Mouse (Mus musculus): ENCODE data around the gene Corin. TPM values are rescaled to one million over a fixed set of nuclear protein-coding genes. Genes with fewer than 3 reads are reported as not detected.

The Corin gene
- polyA plus RNA-seq, 1 experiment from 2014 or later: 0.06 TPM

- Histone ChIP-seq H3K4me1 (no peaks in the 10 kb centered on the region), H3K9ac (no peak overlapping the region), H3K4me3 (no peak overlapping the region), H3K4me2 (no peak overlapping the region), H3K27me3 (no peaks in the 10 kb centered on the region), H3K36me3 (ENCODE audit: poor library complexity, severe bottlenecking) (no peaks in the 10 kb centered on the region), H3K9me3 (replicated peaks) (no peaks in the 10 kb centered on the region), H3K27ac (no peak overlapping the region)
- 34% methylated on average over 2 of the region's 2 CpGs for WGBS
- ATAC-seq: no peak
Measured at GRCm38 (mm10) chr5:72282907-72283306, 221.4 kb downstream of the Corin start.

GRCm38 (mm10) chr5:72269652-72270051 is 234.6 kb downstream of the Corin start:
- Histone ChIP-seq H3K27ac (no peak overlapping the region), H3K4me3 (no peak overlapping the region), H3K4me1 (no peaks in the 10 kb centered on the region), H3K9ac (no peak overlapping the region), H3K4me2 (no peak overlapping the region), H3K27me3 (no peaks in the 10 kb centered on the region), H3K36me3 (ENCODE audit: poor library complexity, severe bottlenecking) (no peaks in the 10 kb centered on the region), H3K9me3 (replicated peaks) (no peaks in the 10 kb centered on the region)
- 56% methylated on average over 8 of the region's 8 CpGs for WGBS
- no peak; the same call in 1 of the 2 replicates for ATAC-seq

- Histone ChIP-seq H3K4me3 (no peak overlapping the region), H3K36me3 (ENCODE audit: poor library complexity, severe bottlenecking) (no peaks in the 10 kb centered on the region), H3K27me3 (no peaks in the 10 kb centered on the region), H3K27ac (no peak overlapping the region), H3K9me3 (replicated peaks) (no peaks in the 10 kb centered on the region), H3K9ac (no peak overlapping the region), H3K4me2 (no peak overlapping the region), H3K4me1 (no peaks in the 10 kb centered on the region)
- ATAC-seq: peak; percentile 54; the same call in 1 of the 2 replicates
- WGBS: 90% methylated on average over 10 of the region's 10 CpGs
Measured at GRCm38 (mm10) chr5:72269204-72269603, 235.1 kb downstream of the Corin start.

- no peak overlapping the region for H3K27ac ChIP-seq
- no peaks in the 10 kb centered on the region for H3K4me1 ChIP-seq
- no peaks in the 10 kb centered on the region for H3K36me3 ChIP-seq (ENCODE audit: poor library complexity, severe bottlenecking)
- no peaks in the 10 kb centered on the region for H3K27me3 ChIP-seq
- ATAC-seq: no peak
- 96% methylated on average over 7 of the region's 7 CpGs for WGBS
- H3K9ac ChIP-seq: no peak overlapping the region
- H3K4me2 ChIP-seq: no peak overlapping the region
- no peak overlapping the region for H3K4me3 ChIP-seq
- H3K9me3 ChIP-seq (replicated peaks): no peaks in the 10 kb centered on the region
Measured at GRCm38 (mm10) chr5:72266955-72267535, 237.2 kb downstream of the Corin start.

- WGBS: 84% methylated on average over 15 of the region's 15 CpGs
- H3K27me3 ChIP-seq: no peaks in the 10 kb centered on the region
- H3K36me3 ChIP-seq (ENCODE audit: poor library complexity, severe bottlenecking): no peaks in the 10 kb centered on the region
- no peaks in the 10 kb centered on the region for H3K4me1 ChIP-seq
- no peak for ATAC-seq
- no peak overlapping the region for H3K9ac ChIP-seq
- no peaks in the 10 kb centered on the region for H3K9me3 ChIP-seq (replicated peaks)
- H3K4me3 ChIP-seq: no peak overlapping the region
- H3K4me2 ChIP-seq: no peak overlapping the region
- H3K27ac ChIP-seq: no peak overlapping the region
Measured at GRCm38 (mm10) chr5:72264195-72264751, 240.0 kb downstream of the Corin start.

- ATAC-seq: no peak
- Histone ChIP-seq H3K4me1 (no peaks in the 10 kb centered on the region), H3K27ac (no peak overlapping the region), H3K9ac (no peak overlapping the region), H3K36me3 (ENCODE audit: poor library complexity, severe bottlenecking) (no peaks in the 10 kb centered on the region), H3K27me3 (no peaks in the 10 kb centered on the region), H3K9me3 (replicated peaks) (no peaks in the 10 kb centered on the region), H3K4me3 (no peak overlapping the region), H3K4me2 (no peak overlapping the region)
- WGBS: 86% methylated on average over 3 of the region's 3 CpGs
Measured at GRCm38 (mm10) chr5:72261802-72262324, 242.4 kb downstream of the Corin start.

GRCm38 (mm10) chr5:72259298-72259621 is 245.0 kb downstream of the Corin start:
- WGBS: 84% methylated on average over 3 of the region's 3 CpGs
- no peaks in the 10 kb centered on the region for H3K9me3 ChIP-seq (replicated peaks)
- no peak for ATAC-seq

GRCm38 (mm10) chr5:72258409-72259297 is 245.6 kb downstream of the Corin start:
- Histone ChIP-seq H3K4me2 (no peak overlapping the region), H3K27ac (no peak overlapping the region), H3K4me1 (no peaks in the 10 kb centered on the region), H3K9me3 (replicated peaks) (no peaks in the 10 kb centered on the region), H3K4me3 (no peak overlapping the region), H3K9ac (no peak overlapping the region), H3K27me3 (no peaks in the 10 kb centered on the region), H3K36me3 (ENCODE audit: poor library complexity, severe bottlenecking) (no peaks in the 10 kb centered on the region)
- no peak for ATAC-seq
- 78% methylated on average over 17 of the region's 17 CpGs for WGBS

More at GRCm38 (mm10) chr5:72259298-72259621, 245.0 kb downstream of the Corin start:
- no peak overlapping the region for H3K27ac ChIP-seq
- H3K36me3 ChIP-seq (ENCODE audit: poor library complexity, severe bottlenecking): no peaks in the 10 kb centered on the region
- no peaks in the 10 kb centered on the region for H3K4me1 ChIP-seq
- H3K4me3 ChIP-seq: no peak overlapping the region
- H3K4me2 ChIP-seq: no peak overlapping the region
- H3K27me3 ChIP-seq: no peaks in the 10 kb centered on the region
- no peak overlapping the region for H3K9ac ChIP-seq

GRCm38 (mm10) chr5:72257084-72257483 is 247.2 kb downstream of the Corin start:
- Histone ChIP-seq H3K4me2 (no peak overlapping the region), H3K27ac (no peak overlapping the region), H3K36me3 (ENCODE audit: poor library complexity, severe bottlenecking) (no peaks in the 10 kb centered on the region), H3K4me3 (no peak overlapping the region), H3K4me1 (no peaks in the 10 kb centered on the region), H3K9ac (no peak overlapping the region), H3K27me3 (no peaks in the 10 kb centered on the region), H3K9me3 (replicated peaks) (no peaks in the 10 kb centered on the region)
- no peak for ATAC-seq
- WGBS: 76% methylated on average over 10 of the region's 10 CpGs

- Histone ChIP-seq H3K36me3 (ENCODE audit: poor library complexity, severe bottlenecking) (no peaks in the 10 kb centered on the region), H3K27ac (no peak overlapping the region), H3K27me3 (no peaks in the 10 kb centered on the region), H3K9me3 (replicated peaks) (no peaks in the 10 kb centered on the region), H3K4me2 (no peak overlapping the region), H3K4me1 (no peaks in the 10 kb centered on the region), H3K9ac (no peak overlapping the region), H3K4me3 (no peak overlapping the region)
- 95% methylated on average over 10 of the region's 10 CpGs for WGBS
- ATAC-seq: no peak
Measured at GRCm38 (mm10) chr5:72254958-72255357, 249.3 kb downstream of the Corin start.

- no peak overlapping the region for H3K4me3 ChIP-seq
- no peak overlapping the region for H3K9ac ChIP-seq
- no peak overlapping the region for H3K27ac ChIP-seq
- H3K4me1 ChIP-seq: no peaks in the 10 kb centered on the region
- H3K27me3 ChIP-seq: no peaks in the 10 kb centered on the region
- no peaks in the 10 kb centered on the region for H3K36me3 ChIP-seq (ENCODE audit: poor library complexity, severe bottlenecking)
- WGBS: 87% methylated on average over 1 of the region's 1 CpGs
- H3K9me3 ChIP-seq (replicated peaks): no peaks in the 10 kb centered on the region
- no peak overlapping the region for H3K4me2 ChIP-seq
- ATAC-seq: no peak
Measured at GRCm38 (mm10) chr5:72250180-72250579, 254.1 kb downstream of the Corin start.

Data from forebrain, embryonic 13.5 days (tissue).